Mouse (Mus musculus): ENCODE data around the gene Atxn7l1. TPM values are rescaled to one million over a fixed set of nuclear protein-coding genes. Genes with fewer than 3 reads are reported as not detected.

The Atxn7l1 gene
- polyA plus RNA-seq, 1 experiment from 2014 or later: 12.7 TPM

GRCm38 (mm10) chr12:33220509-33221051, 73.1 kb downstream of the Atxn7l1 start:
- 81% methylated on average over 11 of the region's 11 CpGs for WGBS
- DNase-seq (ENCODE audit: low spot score): no peak
- no peak overlapping the region for H3K4me3 ChIP-seq
- no peaks in the 10 kb centered on the region for H3K9me3 ChIP-seq
- peak overlapping the region; percentile 56; the same call in 1 of the 2 replicates for H3K27ac ChIP-seq
- peaks cover 32% of the 10 kb centered on the region for H3K4me1 ChIP-seq (replicated peaks)
- H3K27me3 ChIP-seq (ENCODE audit: insufficient read depth, poor library complexity, severe bottlenecking): peaks cover 2% of the 10 kb centered on the region; the same call in 1 of the 2 replicates
- peaks cover 19% of the 10 kb centered on the region for H3K36me3 ChIP-seq

DNA sequence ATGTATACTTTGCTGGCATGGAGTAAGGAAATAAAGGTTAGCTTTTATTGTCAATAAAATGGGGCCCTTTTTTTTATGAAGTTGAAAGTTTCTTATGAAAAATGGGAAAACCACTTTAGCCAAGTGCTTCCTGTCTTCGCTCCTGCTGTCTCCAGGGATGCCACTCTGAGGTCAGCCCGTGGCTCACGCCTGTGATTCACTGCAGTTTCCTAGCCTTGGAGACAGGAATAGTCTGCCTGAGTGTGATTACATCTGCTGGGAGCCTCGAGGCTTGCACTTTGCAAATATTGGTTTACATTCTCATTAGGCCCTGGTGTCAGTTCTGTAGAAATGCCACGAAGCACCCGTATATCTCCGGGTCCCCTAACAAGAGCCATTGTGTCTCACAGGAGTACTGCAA, 74.7 kb downstream of the Atxn7l1 start:
- H3K4me3 ChIP-seq: no peak overlapping the region
- H3K27ac ChIP-seq: no peak overlapping the region
- peaks cover 19% of the 10 kb centered on the region for H3K36me3 ChIP-seq
- DNase-seq (ENCODE audit: low spot score): no peak
- H3K9me3 ChIP-seq: no peaks in the 10 kb centered on the region
- WGBS: 79% methylated on average over 7 of the region's 7 CpGs
- peaks cover 45% of the 10 kb centered on the region for H3K4me1 ChIP-seq (replicated peaks)
- peaks cover 2% of the 10 kb centered on the region; the same call in 1 of the 2 replicates for H3K27me3 ChIP-seq (ENCODE audit: insufficient read depth, poor library complexity, severe bottlenecking)

DNA sequence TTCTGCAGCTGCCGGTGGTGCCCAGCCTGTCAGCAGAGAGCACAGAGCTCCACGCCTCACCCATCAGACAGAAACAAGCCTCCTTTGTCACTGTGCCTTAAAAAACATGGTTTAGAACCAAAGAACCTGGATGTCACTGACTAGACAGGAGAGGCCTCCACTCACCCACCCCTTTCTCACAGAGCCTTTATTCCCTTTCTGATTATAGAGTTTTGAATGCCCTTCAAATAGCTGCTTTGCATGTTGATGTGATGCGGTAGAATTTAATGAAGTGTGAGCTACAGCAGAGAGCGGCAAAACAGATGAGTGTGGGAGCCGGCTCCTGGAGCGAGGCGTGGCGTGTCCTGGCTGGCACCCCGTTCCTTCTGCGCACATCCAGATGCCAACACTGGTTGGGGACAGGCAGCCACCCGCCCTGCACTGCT, 77.6 kb downstream of the Atxn7l1 start:
- H3K9me3 ChIP-seq: no peaks in the 10 kb centered on the region
- WGBS: 43% methylated on average over 11 of the region's 11 CpGs
- H3K4me1 ChIP-seq (replicated peaks): peaks cover 39% of the 10 kb centered on the region
- H3K27me3 ChIP-seq (ENCODE audit: insufficient read depth, poor library complexity, severe bottlenecking): peaks cover 2% of the 10 kb centered on the region; the same call in 1 of the 2 replicates
- peak; percentile 29 for DNase-seq (ENCODE audit: low spot score)
- peak overlapping the region; percentile 71 for H3K27ac ChIP-seq
- H3K4me3 ChIP-seq: no peak overlapping the region
- peaks cover 5% of the 10 kb centered on the region; the same call in 1 of the 2 replicates for H3K36me3 ChIP-seq

- no peak for DNase-seq (ENCODE audit: low spot score)
- no peak overlapping the region for H3K4me3 ChIP-seq
- H3K36me3 ChIP-seq: peaks cover 4% of the 10 kb centered on the region; the same call in 1 of the 2 replicates
- peaks cover 39% of the 10 kb centered on the region for H3K4me1 ChIP-seq (replicated peaks)
- peaks cover 2% of the 10 kb centered on the region; the same call in 1 of the 2 replicates for H3K27me3 ChIP-seq (ENCODE audit: insufficient read depth, poor library complexity, severe bottlenecking)
- WGBS: 84% methylated on average over 1 of the region's 1 CpGs
- no peak overlapping the region for H3K27ac ChIP-seq
- H3K9me3 ChIP-seq: no peaks in the 10 kb centered on the region
These were observed 78.5 kb downstream of the Atxn7l1 start for GRCm38 (mm10) chr12:33225978-33226377.

GRCm38 (mm10) chr12:33226596-33226995, 79.1 kb downstream of the Atxn7l1 start:
- peak overlapping the region; percentile 12; the same call in 1 of the 2 replicates for H3K27ac ChIP-seq
- peaks cover 39% of the 10 kb centered on the region for H3K4me1 ChIP-seq (replicated peaks)
- no peaks in the 10 kb centered on the region for H3K36me3 ChIP-seq
- no peak for DNase-seq (ENCODE audit: low spot score)
- H3K4me3 ChIP-seq: no peak overlapping the region
- H3K9me3 ChIP-seq: no peaks in the 10 kb centered on the region
- peaks cover 2% of the 10 kb centered on the region; the same call in 1 of the 2 replicates for H3K27me3 ChIP-seq (ENCODE audit: insufficient read depth, poor library complexity, severe bottlenecking)
- 64% methylated on average over 10 of the region's 10 CpGs for WGBS

DNA sequence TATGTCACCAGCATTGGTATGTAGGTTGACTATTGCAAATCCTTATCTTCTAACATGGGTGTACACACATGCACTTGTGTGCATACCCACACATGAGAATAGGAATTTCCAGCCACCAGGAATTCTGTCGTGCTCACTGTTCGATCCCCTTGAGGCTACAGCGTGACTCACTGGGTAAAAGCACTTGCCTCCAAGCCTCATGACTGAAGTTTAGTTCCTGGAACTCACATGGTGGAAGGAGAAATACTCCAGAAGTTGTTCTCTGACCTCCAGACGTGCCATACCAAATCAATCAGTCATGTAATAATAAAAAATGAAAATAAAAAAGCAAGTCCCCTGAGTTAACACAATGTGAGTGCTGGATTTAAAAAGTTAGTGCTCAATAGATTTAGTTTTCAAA, 87.8 kb downstream of the Atxn7l1 start:
- no peak for DNase-seq (ENCODE audit: low spot score)
- peaks cover 11% of the 10 kb centered on the region; the same call in 1 of the 2 replicates for H3K4me1 ChIP-seq (replicated peaks)
- 83% methylated on average over 4 of the region's 4 CpGs for WGBS
- no peaks in the 10 kb centered on the region for H3K27me3 ChIP-seq (ENCODE audit: insufficient read depth, poor library complexity, severe bottlenecking)
- no peaks in the 10 kb centered on the region for H3K9me3 ChIP-seq
- no peak overlapping the region for H3K4me3 ChIP-seq
- H3K36me3 ChIP-seq: no peaks in the 10 kb centered on the region
- H3K27ac ChIP-seq: no peak overlapping the region

- Histone ChIP-seq H3K9me3 (no peaks in the 10 kb centered on the region), H3K36me3 (no peaks in the 10 kb centered on the region), H3K27ac (no peak overlapping the region), H3K4me1 (replicated peaks) (peaks cover 11% of the 10 kb centered on the region; the same call in 1 of the 2 replicates), H3K4me3 (no peak overlapping the region), H3K27me3 (ENCODE audit: insufficient read depth, poor library complexity, severe bottlenecking) (no peaks in the 10 kb centered on the region)
- WGBS: 71% methylated on average over 13 of the region's 13 CpGs
- DNase-seq (ENCODE audit: low spot score): peak; percentile 16
These were observed 88.4 kb downstream of the Atxn7l1 start for GRCm38 (mm10) chr12:33235771-33236323.

DNA sequence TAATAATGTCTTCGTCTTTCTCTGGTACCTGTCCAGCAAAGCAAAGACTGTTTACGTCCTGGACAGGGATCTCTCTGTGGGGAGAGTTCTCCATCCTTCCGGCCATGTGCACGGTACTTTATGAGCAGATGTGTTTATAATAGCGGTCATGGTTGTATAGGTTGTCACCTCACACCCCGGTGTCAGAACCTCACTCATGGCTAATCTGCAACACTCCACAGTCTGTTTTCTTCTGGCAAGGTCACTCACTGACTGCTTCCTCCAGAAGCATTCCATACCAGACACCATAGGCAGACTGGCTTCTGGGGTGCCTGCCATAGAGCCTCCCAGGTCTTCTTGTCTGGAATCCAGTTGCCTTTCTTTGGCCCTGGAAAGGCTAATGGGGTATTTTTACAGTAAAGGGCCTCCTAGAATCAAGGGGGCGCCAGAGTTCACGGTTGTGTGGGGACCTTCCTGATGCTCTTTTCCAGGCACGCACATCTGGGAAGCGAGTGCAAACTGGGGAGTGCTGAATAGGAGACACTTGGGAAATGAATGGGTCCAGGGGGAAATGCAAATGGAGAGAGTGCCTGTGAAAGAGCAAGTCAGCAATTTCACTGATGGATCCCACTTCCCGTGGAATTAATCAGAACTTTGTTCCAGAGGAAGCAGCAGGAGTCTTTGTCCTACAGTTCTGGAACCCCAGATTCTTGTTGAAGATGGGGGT, 89.0 kb downstream of the Atxn7l1 start:
- WGBS: 83% methylated on average over 11 of the region's 11 CpGs
- H3K27ac ChIP-seq: no peak overlapping the region
- no peak for DNase-seq (ENCODE audit: low spot score)
- H3K27me3 ChIP-seq (ENCODE audit: insufficient read depth, poor library complexity, severe bottlenecking): no peaks in the 10 kb centered on the region
- no peak overlapping the region for H3K4me3 ChIP-seq
- no peaks in the 10 kb centered on the region for H3K36me3 ChIP-seq
- H3K4me1 ChIP-seq (replicated peaks): peaks cover 11% of the 10 kb centered on the region; the same call in 1 of the 2 replicates
- no peaks in the 10 kb centered on the region for H3K9me3 ChIP-seq

- Histone ChIP-seq H3K36me3 (no peaks in the 10 kb centered on the region), H3K27ac (no peak overlapping the region), H3K9me3 (no peaks in the 10 kb centered on the region), H3K27me3 (ENCODE audit: insufficient read depth, poor library complexity, severe bottlenecking) (no peaks in the 10 kb centered on the region), H3K4me3 (no peak overlapping the region), H3K4me1 (replicated peaks) (peaks cover 11% of the 10 kb centered on the region; the same call in 1 of the 2 replicates)
- DNase-seq (ENCODE audit: low spot score): no peak
- 92% methylated on average over 5 of the region's 5 CpGs for WGBS
These were observed 89.6 kb downstream of the Atxn7l1 start for GRCm38 (mm10) chr12:33237108-33237507.

GRCm38 (mm10) chr12:33242679-33243078, 95.2 kb downstream of the Atxn7l1 start:
- Histone ChIP-seq H3K36me3 (no peaks in the 10 kb centered on the region), H3K27ac (no peak overlapping the region), H3K9me3 (no peaks in the 10 kb centered on the region), H3K27me3 (ENCODE audit: insufficient read depth, poor library complexity, severe bottlenecking) (no peaks in the 10 kb centered on the region), H3K4me3 (no peak overlapping the region), H3K4me1 (replicated peaks) (peaks cover 43% of the 10 kb centered on the region)
- 74% methylated on average over 8 of the region's 8 CpGs for WGBS
- no peak for DNase-seq (ENCODE audit: low spot score)

DNA sequence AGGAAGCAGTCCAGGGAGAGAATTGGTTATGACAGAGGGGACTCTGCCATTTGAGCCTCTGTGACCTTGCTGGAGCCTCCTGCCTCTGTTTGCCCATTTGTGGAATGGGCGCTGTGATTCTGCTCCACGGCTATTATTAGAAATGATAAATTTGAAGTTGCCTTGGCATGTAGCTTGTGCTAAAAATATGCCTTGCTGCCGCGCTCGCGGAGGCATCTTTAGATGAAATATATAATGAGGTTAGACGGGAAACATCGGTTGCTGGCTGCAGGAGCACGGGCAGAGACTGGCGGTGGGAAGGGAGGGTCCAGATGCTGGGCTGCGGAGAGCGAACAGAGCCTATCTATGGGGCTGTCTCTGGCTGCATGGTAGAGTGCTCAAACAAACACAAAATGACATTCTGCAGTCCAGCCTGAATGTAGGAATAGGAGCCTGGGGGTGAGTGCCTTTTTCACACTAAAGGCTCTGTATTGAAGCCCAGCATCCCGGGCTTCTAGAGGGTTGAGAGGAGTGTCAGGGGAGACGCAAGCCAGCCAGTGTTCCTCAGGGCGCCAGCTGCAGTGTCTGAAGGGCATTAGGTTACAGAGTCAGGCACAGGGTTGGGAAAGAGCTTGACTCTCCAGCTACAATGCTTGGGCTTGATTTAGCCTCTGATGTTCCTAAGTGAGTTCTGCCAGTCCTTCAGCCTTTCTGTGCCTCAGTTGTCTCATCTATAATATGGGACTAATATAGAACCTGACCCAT, 96.8 kb downstream of the Atxn7l1 start:
- no peak for DNase-seq (ENCODE audit: low spot score)
- Histone ChIP-seq H3K9me3 (no peaks in the 10 kb centered on the region), H3K4me3 (no peak overlapping the region), H3K27me3 (ENCODE audit: insufficient read depth, poor library complexity, severe bottlenecking) (no peaks in the 10 kb centered on the region), H3K4me1 (replicated peaks) (peaks cover 43% of the 10 kb centered on the region), H3K36me3 (no peaks in the 10 kb centered on the region), H3K27ac (peak overlapping the region; percentile 50; the same call in 1 of the 2 replicates)
- 73% methylated on average over 15 of the region's 15 CpGs for WGBS

GRCm38 (mm10) chr12:33245455-33245854, 98.0 kb downstream of the Atxn7l1 start:
- 83% methylated on average over 4 of the region's 4 CpGs for WGBS

More at GRCm38 (mm10) chr12:33245455-33245854, 98.0 kb downstream of the Atxn7l1 start:
- peaks cover 8% of the 10 kb centered on the region for H3K36me3 ChIP-seq
- H3K9me3 ChIP-seq: no peaks in the 10 kb centered on the region
- no peak for DNase-seq (ENCODE audit: low spot score)
- H3K27ac ChIP-seq: peak overlapping the region; percentile 36; the same call in 1 of the 2 replicates
- H3K4me1 ChIP-seq (replicated peaks): peaks cover 43% of the 10 kb centered on the region
- H3K4me3 ChIP-seq: no peak overlapping the region
- H3K27me3 ChIP-seq (ENCODE audit: insufficient read depth, poor library complexity, severe bottlenecking): no peaks in the 10 kb centered on the region

Measured in hindbrain, embryonic 10.5 days (tissue).